In genomic region chr13:73591488-73591887, GRCm38 (mm10) we compare ENCODE assay signal across 28 mouse cellular contexts. TPM values are rescaled to one million over a fixed set of nuclear protein-coding genes. Genes with fewer than 3 reads are reported as not detected.
"Had no signal": no experiment of that assay in that cellular context is flagged by ENCODE, and none has a peak within 500 bp of the region (broad histone marks: within the 10 kb centered on the region; RNA-seq: fewer than 3 reads in every experiment).

No protein-coding gene starts in this region.

- ATAC-seq: hindbrain, postnatal 0 days; intestine, embryonic 16.5 days had no signal

- H3K4me3 ChIP-seq: gastrocnemius, adult 2 months; heart, embryonic 10.5 days; heart, embryonic 12.5 days; hindbrain, embryonic 12.5 days; layer of hippocampus, adult 2 months; left cerebral cortex, adult 2 months; limb, embryonic 10.5 days; limb, embryonic 12.5 days; liver, embryonic 13.5 days; liver, embryonic 15.5 days had no signal

- H3K9me3 ChIP-seq: heart, embryonic 10.5 days; heart, embryonic 12.5 days; hindbrain, embryonic 12.5 days; limb, embryonic 10.5 days; limb, embryonic 12.5 days; liver, embryonic 13.5 days; liver, embryonic 15.5 days had no signal

- H3K36me3 ChIP-seq: heart, embryonic 10.5 days; heart, embryonic 12.5 days; hindbrain, embryonic 12.5 days; limb, embryonic 10.5 days; limb, embryonic 12.5 days; liver, embryonic 13.5 days; liver, embryonic 15.5 days had no signal

- DNase-seq: gastrocnemius, adult 2 months; gastrocnemius, postnatal 10 days; gastrocnemius, postnatal 36 days; heart, adult 18-20 months; heart, postnatal 10 days; heart, postnatal 4 days; kidney, adult 18-20 months; kidney, adult 8-10 months; kidney, postnatal 10 days; kidney, postnatal 25 days; kidney, postnatal 4 days; liver; liver, embryonic 13.5 days had no signal

- H3K9ac ChIP-seq: heart, embryonic 12.5 days; hindbrain, embryonic 12.5 days; hindbrain, embryonic 14.5 days; limb, embryonic 12.5 days; liver, embryonic 13.5 days; liver, embryonic 15.5 days had no signal

- H3K4me2 ChIP-seq: heart, embryonic 12.5 days; hindbrain, embryonic 12.5 days; hindbrain, embryonic 14.5 days; limb, embryonic 12.5 days; liver, embryonic 11.5 days; liver, embryonic 13.5 days; liver, embryonic 15.5 days had no signal

- H3K27ac ChIP-seq: gastrocnemius, adult 2 months; heart, embryonic 10.5 days; hindbrain, embryonic 12.5 days; hindbrain, embryonic 14.5 days; hindbrain, postnatal 0 days; layer of hippocampus, adult 2 months; left cerebral cortex, adult 2 months; limb, embryonic 10.5 days; limb, embryonic 12.5 days; liver, embryonic 13.5 days; liver, embryonic 15.5 days had no signal

- H3K4me1 ChIP-seq: heart, embryonic 10.5 days; heart, embryonic 12.5 days; hindbrain, embryonic 12.5 days; limb, embryonic 10.5 days; limb, embryonic 12.5 days; liver, embryonic 13.5 days; liver, embryonic 15.5 days had no signal

RNA-seq across cellular contexts. Expression of gene Slc6a3, which starts 54.9 kb away (rescaled TPM):
- total RNA-seq: gastrocnemius, adult 2 months; gastrocnemius, postnatal 10 days; gastrocnemius, postnatal 36 days; heart, adult 18-20 months; heart, adult 8-10 months; heart, postnatal 10 days; heart, postnatal 25 days; heart, postnatal 4 days had no signal
- polyA plus RNA-seq: gonadal fat pad, adult 2 months; limb, embryonic 10.5 days had no signal
